Mouse (Mus musculus) liver, postnatal 0 days (tissue): Measurements from ENCODE around the gene Adamts17.

Experiments used
- CTCF ChIP-seq: sonication (generic); IDR thresholded peaks from 2 replicates; pipeline ENCODE4 v1.5.1; 2016; ENCODE audit warnings: antibody characterized with exemption, low read depth
- EP300 ChIP-seq: IDR thresholded peaks from 2 replicates; pipeline ENCODE4 v1.6.1; 2016; ENCODE audit warnings: antibody characterized with exemption, low read depth, mild to moderate bottlenecking

GRCm38 (mm10) chr7:66934062-66934461 lies 94.5 kb downstream of the Adamts17 start:
- TF ChIP-seq CTCF (no peak), EP300 (no peak)
